Mouse (Mus musculus) thymus, adult 2 months (tissue): ENCODE results near the gene Alkbh6.
A peak's percentile ranks its signal among the peaks of the same experiment; 100 is the strongest.

Experiments used
- CTCF ChIP-seq: fragments of 200-500 bp; IDR thresholded peaks from 2 replicates; pipeline ENCODE4 v1.5.1; 2012; ENCODE audit warnings: mild to moderate bottlenecking, control low read depth, low read length, moderate library complexity, borderline replicate concordance; ENCODE audit not compliant: control insufficient read depth, poor library complexity, insufficient read depth; ENCODE audit errors: extremely low read depth
- POLR2A ChIP-seq: fragments of 200-500 bp; IDR thresholded peaks from 2 replicates; pipeline ENCODE4 v1.6.1; 2012; ENCODE audit warnings: mild to moderate bottlenecking, low read length, control low read depth, moderate library complexity; ENCODE audit not compliant: control insufficient read depth, poor library complexity, insufficient read depth; ENCODE audit errors: extremely low read depth

DNA sequence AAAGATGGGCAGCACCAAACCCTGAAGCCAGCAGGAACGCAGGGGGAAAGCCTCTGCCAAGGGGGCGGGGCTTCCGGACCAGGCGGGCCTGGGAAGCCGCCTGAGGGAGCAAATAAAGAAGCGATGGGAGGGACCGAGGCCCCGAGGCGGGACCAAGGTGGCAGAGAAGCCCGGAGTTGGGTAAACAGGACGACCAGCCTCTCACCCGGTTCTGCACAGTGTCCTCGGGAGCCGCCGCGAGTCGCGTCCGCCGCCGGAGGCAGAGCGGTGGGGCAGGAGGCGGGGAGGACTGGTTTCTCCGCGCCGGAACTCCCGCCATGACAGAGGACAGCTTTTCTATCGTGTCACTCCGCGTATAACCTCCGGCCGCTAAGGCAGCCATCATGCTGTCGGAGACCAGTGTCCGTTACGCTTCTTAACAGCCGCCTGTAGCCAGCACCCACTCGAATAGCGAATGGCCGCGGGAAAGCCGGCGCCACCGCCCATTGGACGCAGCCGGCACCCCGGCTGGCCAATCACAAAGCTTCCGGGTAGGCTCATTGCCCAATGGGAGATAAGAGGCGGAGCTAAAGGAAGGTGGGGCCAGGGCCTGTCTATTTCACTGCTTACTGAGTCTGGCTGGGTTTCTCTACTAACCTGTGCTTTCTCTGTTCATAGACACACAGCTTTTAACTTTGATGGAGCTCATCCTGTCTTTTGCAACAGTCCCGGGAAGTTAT is 28.4 kb upstream of the Alkbh6 start, which contains the start of the genes Thap8 and Wdr62:
- no peak for TF ChIP-seq CTCF
- TF ChIP-seq POLR2A: 0 out of 2 replicates have a peak, but pooled peaks have one; percentile 35
